Mouse (Mus musculus) kidney, adult 8-10 months (tissue): ENCODE results near the gene Gstt2.

Source experiments
- DNase-seq, 2 experiments: peaks; one replicate each; pipeline ENCODE4 v3.0.0; 2022

The Gstt2 gene

DNA sequence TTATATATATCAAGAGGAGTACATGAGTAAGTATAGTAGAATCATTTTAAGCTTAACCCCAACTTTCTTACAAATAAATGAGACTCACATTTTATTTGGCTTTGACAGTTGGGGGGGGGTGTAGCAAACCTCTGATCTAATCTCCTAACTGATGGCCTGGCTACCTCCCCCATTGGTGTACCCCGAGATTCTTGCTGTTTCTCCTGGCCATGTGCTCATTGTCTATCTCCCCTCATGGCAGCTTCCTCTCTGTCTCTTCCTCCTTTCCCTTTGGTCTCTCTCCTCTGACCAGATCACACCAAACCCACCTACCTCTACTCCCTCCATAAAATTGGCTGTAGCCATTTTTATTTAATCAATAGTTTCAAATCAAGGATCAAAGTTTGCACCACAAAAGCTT is 13.4 kb downstream of the Gstt2 start:
- no peak for DNase-seq

DNA sequence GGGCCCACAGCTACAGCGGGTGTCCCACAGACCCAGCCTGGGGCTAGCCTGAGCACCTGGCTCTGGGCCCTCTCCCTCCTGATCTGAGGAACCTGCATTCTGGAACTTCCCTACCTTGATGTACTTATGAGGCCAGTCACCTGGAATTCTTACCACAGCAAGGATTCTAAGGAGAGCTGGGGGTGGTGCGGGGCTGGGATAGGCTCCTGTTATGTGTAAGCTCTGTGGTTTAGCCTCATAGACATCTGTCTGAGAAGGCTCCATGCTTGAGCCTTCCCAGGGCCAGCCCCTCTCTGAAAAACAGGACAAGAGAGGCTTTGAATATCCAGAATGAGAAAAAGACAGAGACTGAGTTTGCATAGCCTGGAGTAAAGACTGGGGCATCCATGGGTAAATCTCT is 14.8 kb downstream of the Gstt2 start, which contains the start of gene Gstt4:
Gene Gstt4 (minus strand): TSS at position 101 of the 400 bp plus-strand sequence.
- DNase-seq, result no peak

DNA sequence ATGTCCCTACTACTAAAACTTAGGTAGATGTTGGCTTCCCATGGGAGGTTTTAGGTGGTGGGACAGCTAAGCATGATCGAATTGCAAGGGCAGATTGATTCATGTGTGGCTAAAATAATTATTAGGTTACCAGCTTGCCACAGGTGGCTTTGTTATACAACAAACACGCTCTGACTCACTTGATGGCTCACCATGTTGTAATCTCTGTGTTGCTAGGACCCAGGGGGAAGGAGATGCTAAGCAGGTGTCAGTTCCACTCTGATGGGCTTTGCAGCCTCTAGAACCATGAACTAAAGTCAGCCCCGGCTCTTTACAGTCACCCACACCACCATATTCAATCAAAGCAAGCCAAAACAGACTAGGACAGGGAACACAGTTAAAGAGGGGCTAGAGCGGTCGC is 17.3 kb downstream of the Gstt2 start:
- DNase-seq, result no peak

- DNase-seq, result no peak
Measured at GRCm38 (mm10) chr10:75818641-75819040, 18.6 kb downstream of the Gstt2 start.

DNA sequence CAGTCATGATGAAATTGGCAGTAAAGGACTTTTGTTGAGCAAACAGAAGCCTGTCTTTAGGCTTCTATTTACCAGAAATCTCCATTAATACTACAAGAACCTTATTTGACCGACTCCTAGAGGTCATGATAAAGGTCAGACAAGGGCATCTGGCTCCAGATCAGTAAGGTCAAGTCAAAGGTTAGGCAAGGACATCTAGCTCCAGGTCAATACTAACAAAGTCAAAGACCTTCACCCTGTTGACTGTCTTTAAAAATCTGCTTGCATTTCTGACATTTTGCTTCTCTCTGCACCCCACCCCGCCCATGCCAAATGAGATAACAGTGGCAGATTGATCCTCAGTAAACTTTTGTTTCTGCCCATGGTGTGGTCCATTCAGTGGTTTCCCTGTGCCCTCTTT is 33.0 kb downstream of the Gstt2 start:
- no peak for DNase-seq

DNA sequence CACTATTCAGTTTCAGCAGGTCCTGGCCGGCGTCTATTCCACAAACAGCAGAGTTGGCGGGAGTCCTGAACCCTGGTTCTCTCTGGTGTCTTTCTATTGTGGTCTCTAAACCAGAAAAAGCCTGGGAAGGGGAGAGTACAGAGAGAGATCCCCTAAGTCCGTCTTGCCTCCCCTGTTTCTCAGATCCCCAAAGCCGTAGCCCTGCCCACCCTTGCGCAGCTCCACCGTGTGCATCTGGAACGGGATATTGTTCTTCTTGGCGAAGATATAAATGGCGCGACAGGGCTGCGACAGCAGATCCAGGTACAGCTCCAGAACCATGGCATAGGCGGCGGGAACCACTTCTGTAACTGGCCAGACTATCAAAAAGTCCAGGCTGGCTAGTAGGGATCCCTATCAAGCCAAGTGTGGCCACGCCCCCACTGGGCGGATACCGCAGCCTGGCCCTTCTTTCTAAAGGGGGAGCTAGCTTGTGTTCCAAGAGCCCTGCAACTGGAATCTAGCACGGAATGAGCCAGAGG is 39.0 kb downstream of the Gstt2 start, which contains the start of gene Gstt1:
Gene Gstt1 (minus strand): TSS at position 409 of the 521 bp plus-strand sequence.
- peak; percentile 77 to 81 for DNase-seq

- peak; percentile 61 to 64 for DNase-seq
Measured at GRCm38 (mm10) chr10:75797619-75798175, 39.5 kb downstream of the Gstt2 start.

GRCm38 (mm10) chr10:75796731-75797516 is 40.3 kb downstream of the Gstt2 start:
- DNase-seq, result peak in 1 of 2 experiments; percentile 25

DNA sequence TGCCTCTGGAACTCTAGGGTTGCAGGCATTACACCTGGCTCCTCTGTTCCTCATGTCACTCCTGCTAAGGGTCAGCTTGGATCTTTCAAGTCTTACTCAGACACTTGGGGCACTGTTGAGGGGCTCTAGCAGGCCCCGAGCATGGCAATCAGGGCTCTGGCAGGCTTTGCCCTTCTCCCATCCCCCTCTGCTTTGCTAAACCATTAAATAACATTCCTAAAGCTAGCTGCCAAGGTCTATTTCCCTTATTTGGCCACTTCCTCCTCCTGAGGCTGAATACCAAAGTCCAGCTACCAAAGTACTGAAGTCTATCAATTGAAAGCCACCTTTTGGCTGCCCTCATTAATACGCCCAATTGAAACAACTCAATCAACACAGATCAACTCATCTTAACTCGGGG is 42.3 kb downstream of the Gstt2 start:
- DNase-seq, result peak; percentile 73 to 86

DNA sequence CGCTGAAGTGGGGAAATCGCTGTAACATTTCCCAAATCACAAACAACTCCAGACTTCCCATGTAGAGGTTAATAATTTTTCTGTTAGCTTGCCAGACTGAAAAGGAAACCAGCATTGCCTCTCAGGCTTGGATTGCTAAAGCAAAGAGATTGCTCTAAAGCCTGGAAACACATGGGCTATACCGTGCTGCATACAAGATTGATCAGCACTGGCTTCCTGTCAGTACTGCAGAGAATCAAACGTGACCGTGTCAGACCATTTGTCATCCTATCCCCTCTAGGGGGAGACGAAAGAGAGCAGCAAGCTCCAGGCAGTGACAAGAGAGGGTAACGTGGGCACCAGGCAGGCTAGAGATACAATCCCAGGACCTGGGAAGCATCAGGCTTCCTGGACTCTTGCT is 46.5 kb downstream of the Gstt2 start:
- no peak for DNase-seq

- DNase-seq, result peak; percentile 81 to 85
Measured at GRCm38 (mm10) chr10:75789841-75790240, 47.4 kb downstream of the Gstt2 start.

GRCm38 (mm10) chr10:75789081-75789735 is 48.0 kb downstream of the Gstt2 start:
- no peak for DNase-seq

- DNase-seq, result no peak
Measured at GRCm38 (mm10) chr10:75788277-75788676, 48.9 kb downstream of the Gstt2 start.

GRCm38 (mm10) chr10:75785442-75785841 is 51.8 kb downstream of the Gstt2 start:
- no peak for DNase-seq
